Mouse (Mus musculus): ENCODE results near the gene Tle1. TPM values are rescaled to one million over a fixed set of nuclear protein-coding genes. Genes with fewer than 3 reads are reported as not detected.

Gene Tle1
- 1 to 10 TPM in 1 of 3 experiments, under 1 TPM in 2; 0.25 to 1.4 (median 0.91) TPM for polyA plus RNA-seq (2017; shearing (Covaris generic))

DNA sequence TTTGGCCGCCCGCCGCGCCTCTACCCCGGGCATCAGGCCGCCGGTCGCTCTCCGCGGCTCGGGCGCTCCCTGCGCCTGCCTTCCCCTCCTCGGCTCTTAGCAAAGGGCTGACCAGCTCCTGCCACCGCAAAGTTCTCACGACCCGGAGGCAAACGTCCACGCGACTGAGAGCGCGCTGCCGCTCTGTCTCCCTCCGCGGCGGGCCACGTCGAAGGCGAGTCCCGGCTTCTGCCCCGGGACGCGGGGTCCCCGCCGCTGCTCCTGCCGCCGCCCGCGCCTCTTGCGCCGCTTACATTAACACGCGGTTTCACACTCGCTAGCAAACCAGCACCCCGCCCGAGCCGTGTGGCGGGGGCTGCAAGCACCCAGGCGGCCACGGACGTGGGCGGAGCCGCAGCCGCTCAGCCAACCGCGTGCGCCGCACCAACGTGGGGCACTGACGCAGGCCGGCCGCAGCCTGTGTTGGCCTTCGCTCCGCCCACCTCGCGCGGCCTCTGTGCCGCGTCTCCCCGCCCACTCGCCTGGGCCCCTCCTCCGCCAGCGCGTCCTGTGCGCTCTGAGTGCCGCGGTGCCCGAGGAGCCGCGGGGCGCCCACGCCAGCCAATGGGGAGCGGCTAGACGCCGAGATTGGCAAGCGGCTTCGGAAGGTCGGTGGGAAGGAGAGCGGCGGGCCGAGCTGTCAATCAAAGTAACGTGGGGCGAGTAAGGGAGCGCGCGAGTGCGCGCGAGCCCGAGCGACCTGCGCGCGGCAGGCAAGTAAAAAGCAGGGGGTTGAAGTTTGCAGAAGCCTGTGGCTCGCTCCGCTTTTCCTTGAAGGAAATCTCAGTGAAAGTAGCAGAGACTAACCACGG lies at the start of gene Tle1:
Gene Tle1 (minus strand): TSS at position 361 of the 851 bp plus-strand sequence.
- peak; percentile 83 for ATAC-seq

DNA sequence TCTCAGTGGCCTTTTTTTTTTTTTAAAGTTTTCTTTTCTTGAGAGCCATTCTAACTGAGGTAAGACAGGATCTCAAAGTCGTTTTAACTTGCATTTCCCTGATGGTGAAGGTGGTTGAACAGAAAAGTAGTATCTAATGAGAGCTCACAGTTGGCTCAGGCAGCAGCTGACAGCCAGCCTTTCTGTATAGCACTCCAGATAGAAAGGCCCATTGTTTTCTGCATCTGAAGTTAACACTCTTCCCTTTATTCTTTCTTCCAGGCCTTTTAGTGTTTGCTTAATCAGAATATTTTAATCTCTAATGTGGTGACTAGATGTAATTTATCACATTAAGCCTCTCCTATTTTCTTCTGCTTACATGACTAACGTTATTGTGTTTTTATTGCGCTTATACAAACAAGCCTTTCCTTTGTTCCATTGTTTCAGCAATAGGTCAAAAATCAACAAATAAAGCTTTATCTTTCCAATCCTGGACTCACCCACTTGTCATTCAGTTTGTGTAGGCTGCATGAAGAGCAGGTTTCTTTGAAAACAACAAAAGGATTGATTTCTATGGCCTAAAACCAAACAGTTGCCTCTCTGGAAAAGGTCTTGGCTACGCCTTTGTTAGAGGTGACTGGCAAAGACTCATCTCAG lies 33.0 kb upstream of the Tle1 start:
- ATAC-seq = no peak

DNA sequence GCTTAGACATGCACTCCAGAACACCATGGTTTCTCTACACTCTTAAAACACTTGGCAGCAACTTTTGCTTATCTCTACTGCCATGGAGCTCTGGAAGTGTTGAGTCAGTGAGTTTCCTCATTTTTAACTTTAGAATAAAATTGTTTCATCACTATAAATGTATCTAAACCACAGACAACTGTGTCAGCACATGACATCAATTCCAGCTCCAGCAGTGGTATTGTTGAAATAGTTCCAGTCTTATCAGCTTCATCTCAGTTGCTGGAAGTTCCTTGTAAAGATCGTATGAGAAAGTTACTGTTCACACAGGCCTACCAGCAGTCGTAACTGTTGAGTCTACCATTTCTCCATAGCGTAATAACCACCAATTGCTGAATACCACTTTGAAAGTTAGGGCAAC lies 31.5 kb upstream of the Tle1 start:
- ATAC-seq = no peak

DNA sequence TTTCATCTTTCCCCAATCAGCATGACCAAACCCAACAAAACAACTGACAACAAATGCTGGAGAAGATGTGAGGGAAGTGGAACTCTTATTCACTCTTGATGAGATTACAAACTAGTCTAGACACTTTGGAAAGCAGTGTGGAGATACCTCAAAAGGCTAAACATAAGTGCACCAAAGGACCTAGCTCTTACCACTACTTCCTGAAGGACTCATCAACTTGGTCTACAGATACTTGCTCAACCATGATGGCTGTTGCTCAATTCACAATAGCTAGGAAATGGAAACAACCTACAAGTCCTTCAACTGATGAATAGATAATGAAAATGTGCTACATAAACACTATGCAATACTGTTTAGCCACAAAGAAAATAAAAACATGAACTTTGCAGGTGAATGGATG lies 30.1 kb upstream of the Tle1 start:
- ATAC-seq = no peak

GRCm38 (mm10) chr4:72221629-72222028 lies 20.9 kb upstream of the Tle1 start:
- ATAC-seq = no peak

DNA sequence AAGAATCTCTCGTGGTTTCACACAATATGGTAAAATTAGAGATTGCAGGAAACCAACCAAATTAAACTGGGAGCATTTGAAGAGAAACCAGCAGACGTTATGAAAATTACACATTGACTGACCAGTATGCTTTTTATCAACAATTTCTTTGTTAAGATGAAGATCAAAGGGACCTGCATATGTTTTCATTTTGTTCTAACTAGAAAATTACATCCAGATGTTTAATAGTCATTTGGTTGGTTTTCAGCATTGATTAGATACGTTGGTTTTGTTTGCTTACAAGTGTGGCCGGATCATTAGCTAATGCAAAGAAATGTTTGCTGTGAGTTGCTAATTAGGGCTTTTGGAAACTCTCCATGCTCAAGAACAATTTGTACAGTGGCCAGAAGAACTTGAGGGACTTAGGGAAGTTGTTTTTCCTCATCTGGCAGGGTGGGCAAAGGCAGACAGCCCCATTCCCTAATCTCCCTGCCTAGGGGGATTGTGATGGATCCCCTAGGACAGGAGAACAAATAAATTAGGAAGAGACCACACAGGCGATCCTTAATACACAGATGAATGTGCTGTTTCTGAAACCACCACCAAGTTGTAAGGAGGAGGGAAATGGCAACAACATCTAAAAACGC lies 3.8 kb upstream of the Tle1 start:
- ATAC-seq = no peak

DNA sequence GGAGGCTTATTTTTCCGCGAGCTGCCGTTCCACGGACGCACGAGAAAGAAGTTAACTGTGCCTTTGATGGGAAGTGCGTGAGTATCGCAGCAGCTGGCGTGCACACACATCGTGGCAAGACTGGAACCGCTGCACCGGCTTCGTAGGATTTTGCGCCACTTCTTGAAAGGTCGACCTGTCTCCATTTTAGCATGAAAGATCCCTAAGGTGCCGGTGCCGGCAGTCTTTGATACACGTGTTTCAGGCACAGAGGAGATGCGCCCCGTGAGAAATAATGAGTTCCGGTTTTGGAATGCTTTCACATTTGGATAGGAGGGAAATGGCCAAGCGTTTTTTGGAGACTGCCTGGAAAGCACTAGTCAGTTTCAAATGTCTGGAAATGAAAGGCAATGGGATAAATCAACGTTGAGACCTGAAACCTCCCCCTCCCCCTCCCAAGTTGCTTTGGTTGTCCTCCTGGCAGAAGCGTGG lies 837 bp upstream of the Tle1 start:
- no peak for ATAC-seq

GRCm38 (mm10) chr4:72199571-72200558 lies 854 bp downstream of the Tle1 start:
- no peak for ATAC-seq

- peak; percentile 26 for ATAC-seq
Observed at GRCm38 (mm10) chr4:72198877-72199411, 1.8 kb downstream of the Tle1 start.

DNA sequence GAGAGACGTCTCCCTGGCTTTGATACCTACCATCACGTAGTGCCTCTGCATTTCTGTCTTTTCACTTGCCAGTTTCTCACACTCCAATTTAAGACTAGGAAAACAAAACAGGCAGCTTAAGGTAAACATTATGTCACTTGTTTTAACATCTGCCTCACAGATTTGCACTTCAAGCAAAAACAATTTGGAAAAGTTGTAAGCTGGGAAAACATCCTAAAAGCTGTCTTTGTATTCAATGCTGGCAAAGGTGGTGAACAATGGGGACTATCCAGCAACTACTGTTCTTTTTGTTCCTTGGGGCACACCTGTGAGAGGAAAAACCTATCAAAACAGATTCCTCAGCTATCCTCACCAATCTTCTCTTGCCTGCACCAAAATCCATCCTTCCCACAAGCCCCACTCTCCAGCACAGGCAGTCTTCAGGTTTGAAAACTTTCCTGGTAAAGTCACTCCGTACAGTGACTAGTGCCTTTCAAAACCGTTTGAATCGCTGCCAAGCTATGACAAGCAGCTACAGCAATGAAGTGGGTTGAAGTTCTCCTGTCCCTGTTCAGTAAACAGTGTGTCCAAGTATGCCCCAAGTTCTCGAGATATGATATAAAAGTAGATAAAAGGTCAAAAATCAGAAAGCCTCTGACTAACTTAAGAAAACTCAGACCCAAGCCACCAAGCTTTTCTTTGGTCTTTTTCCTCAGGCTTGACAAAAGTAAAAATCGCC lies 2.7 kb downstream of the Tle1 start:
- ATAC-seq = no peak

- ATAC-seq = no peak
Observed at GRCm38 (mm10) chr4:72195116-72195835, 5.4 kb downstream of the Tle1 start.

DNA sequence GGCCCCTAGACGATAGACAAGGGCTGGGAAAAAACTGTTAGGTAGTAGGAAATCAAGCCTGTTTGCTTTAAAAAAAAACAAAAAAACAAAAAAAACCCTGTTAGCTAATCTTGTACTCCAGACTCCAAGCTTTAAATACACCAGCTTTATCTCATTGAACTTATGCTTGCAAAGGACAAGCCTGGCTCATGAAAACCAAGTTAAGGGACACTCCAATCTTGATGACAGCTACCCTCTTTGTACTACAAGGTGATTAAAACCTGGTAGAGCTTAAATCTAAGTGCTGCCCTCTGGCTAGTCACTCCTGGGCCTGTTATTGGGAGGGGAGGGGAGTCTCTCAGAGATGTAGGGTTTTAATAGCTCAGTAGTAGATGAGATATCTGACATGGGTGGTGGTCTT lies 7.4 kb downstream of the Tle1 start:
- no peak for ATAC-seq

- ATAC-seq = no peak
Observed at GRCm38 (mm10) chr4:72184476-72184875, 16.2 kb downstream of the Tle1 start.

DNA sequence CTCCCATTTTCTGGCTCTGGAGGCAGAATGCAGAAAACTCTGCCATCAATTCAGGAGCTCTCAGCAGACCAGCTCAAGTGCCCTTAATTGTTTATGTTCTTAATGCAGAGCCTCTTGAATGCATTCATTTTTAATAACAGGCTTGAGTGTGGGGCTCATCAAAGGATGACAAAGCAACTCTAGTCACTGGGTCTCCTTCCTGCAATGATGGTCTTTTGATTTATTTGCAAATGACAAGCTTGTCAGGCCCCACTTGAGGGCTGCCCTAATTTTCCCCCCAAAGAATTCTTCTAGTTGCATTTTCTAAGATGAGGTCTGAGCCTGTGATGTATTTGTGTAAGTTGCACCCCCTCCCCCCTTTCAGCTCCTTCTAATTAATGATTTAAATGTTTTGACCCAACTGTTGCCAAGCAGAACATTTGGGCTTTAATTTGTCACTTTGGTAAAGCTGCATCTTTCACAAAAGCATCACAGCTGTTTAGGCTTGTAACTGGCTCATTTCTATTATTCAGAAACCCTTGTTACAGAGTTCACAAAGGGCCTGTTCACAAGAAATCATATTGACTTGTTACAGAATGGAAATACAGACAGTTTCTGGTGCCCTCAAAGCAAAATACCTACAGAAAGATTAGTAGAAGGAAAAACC lies 18.3 kb downstream of the Tle1 start:
- no peak for ATAC-seq

- ATAC-seq = no peak
Observed at GRCm38 (mm10) chr4:72175943-72176342, 24.8 kb downstream of the Tle1 start.

GRCm38 (mm10) chr4:72168267-72168666 lies 32.5 kb downstream of the Tle1 start:
- ATAC-seq = no peak

DNA sequence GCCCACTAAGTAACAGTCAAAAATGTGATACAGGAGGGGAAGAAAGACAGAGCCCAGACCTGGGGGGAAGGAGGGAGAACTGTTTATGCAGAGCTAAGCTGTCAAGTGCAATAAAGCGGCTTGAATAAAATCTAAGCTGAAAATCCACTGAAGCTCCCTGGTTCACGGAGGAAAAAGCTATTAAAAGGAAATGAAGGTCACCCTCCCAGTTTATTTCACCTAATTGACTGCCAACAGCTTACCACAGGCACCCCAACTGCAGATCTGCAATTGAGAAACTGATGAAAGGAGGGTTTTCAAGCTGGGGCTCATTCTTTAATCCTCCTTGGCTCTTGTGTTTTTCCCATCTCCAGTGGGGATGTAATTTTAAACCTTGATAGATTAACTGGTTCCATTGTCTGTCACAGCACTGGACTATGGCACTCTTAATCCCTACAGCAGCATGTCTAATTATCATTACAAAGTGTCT lies 32.9 kb downstream of the Tle1 start:
- no peak for ATAC-seq

DNA sequence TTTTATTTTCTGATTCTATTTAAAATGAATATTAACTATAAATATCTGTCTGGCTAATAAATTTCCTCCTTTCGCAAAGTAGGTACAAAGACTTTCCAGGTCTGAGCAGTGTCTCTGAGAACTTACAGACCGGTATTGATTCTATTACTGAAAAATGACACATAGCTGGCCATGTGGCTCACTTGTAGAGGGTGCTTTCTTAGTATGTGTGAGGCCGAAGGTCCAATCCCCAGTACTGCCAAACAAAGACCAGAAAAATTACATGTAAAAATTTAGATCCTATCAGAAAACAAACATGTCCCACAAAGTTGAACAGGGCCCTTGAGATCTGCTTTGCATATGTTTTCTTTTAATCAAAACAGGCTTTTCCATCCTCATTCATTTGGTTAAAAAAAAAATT lies 33.5 kb downstream of the Tle1 start:
- ATAC-seq = no peak

DNA sequence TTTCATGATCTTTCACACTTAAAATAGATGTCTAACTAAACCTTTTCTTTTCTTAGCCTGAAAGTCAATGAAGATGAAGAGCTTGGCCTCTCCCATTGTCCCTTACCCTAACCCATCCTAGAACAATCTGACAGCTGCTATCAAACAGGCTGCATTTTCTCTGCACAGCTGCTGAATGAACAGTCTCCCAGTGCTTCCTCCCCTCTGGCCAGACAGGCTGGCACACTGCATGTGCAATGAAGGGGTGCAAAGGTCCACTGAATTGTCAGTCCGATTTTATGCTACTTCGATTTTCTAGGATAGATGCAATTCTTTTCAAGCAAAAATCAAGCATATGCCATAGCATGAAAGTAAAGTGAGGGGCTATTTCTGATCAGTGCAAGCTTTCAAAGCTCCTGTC lies 34.2 kb downstream of the Tle1 start:
- ATAC-seq = no peak

DNA sequence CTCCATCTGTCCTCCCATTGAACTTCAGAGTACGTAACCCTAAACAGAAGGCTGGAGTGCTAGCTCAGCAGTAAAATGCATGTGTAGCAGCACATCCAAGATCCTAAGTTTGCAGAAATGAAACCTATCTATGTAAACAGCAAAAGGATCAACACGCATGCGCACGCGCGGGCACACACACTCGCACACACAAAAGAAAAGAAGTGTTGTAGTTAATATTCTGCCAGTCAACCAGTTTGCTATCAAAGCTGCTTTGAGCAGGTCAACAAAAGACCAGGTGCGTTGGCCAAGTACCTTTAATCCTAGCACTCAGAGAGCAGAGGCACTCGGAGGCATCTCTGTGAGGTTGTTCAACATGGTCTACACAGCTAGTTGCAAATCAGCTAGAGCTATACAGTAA lies 35.0 kb downstream of the Tle1 start:
- no peak for ATAC-seq
